Mouse (Mus musculus) heart, adult 2 months (tissue): ENCODE measurements around the gene Pfkfb4.

Source experiments
- CTCF ChIP-seq: fragments of 200-600 bp; IDR thresholded peaks from 2 replicates; pipeline ENCODE4 v1.8.1; 2022; ENCODE audit warnings: antibody characterized with exemption, mild to moderate bottlenecking, moderate library complexity
- EP300 ChIP-seq: fragments of 200-500 bp; IDR thresholded peaks from 2 replicates; pipeline ENCODE4 v1.6.1; 2011; ENCODE audit warnings: low read depth, low read length, control low read depth; ENCODE audit not compliant: insufficient read depth
- POLR2A ChIP-seq: fragments of 200-500 bp; IDR thresholded peaks from 2 replicates; pipeline ENCODE4 v1.6.1; 2011; ENCODE audit warnings: mild to moderate bottlenecking, low read depth, low read length, control low read depth; ENCODE audit not compliant: insufficient read depth

DNA sequence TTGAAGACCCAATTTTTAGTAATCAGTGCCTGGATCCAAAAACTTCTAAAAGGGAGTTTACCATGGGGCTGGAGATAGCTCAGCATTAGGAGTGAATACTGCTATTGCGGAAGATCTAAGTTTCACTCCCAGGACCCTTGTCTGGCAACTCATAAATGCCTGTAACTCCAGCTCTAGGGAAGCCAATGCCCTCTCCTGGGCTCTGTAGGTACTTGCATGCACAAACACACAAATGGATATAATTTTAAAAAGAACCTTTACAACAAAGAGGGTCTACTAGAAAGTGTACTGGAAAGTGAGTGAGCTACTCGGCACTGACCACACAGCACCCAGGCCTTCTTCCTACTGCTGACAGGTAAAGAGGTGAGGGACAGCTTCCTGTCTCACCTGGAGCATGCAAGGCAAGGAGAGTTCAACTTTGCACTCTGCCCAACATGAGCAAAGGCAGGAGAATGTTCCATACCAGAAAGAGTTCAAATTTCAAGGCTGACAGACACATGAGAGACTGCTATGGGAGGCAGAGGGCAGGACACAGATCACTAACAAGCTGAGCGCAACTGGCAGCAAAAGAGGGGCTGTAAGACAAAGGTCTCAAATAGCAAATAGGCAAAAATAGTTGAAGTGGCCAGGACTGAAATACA, 76.6 kb downstream of the Pfkfb4 start:
- TF ChIP-seq CTCF (peak; percentile 35), POLR2A (no peak), EP300 (no peak)
